Mouse (Mus musculus): ENCODE measurements around the gene AI467606.

DNA sequence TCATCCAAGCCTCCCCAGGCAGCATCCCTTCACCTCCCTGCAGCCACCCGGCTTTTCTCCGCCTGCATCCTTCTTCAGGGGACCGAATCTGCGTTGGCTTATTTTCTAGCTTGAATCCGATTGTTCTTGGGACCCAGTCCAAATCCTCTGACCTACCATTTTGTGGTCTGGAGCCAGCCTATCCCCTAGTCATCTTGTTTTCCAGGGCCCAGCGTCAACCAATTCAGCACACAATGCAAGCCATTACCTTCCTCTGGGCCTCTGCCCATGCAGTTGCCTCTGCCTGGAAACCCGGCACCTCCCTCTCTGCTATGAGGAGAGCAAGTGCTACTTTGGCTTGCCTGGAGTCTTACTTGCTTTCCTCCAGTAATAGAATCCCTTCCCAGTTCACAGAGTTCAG is 14.4 kb downstream of the AI467606 start:
- no peak for TF ChIP-seq CTCF (IDR thresholded peaks at IDR 0.05; ENCODE audit: borderline replicate concordance, insufficient read depth, low read depth, low read length)
- no peak for TF ChIP-seq POLR2A (IDR thresholded peaks at IDR 0.05; ENCODE audit: borderline replicate concordance, insufficient read depth, low read length)
